Comparison of ENCODE assay signal across 27 mouse cellular contexts in genomic region chr3:124113995-124114394, GRCm38 (mm10).
DNase-seq lines count a peak whose midpoint lies in the region; ATAC-seq lines count a peak whose summit lies in the region.
"Had no signal": no experiment of that assay in that cellular context is flagged by ENCODE, and none has a peak within 500 bp of the region (broad histone marks: within the 10 kb centered on the region; RNA-seq: fewer than 3 reads in every experiment).

No protein-coding gene starts in this region.

- DNase-seq in forebrain, embryonic 14.5 days (ENCODE audit: low spot score), result peak; percentile 4
- no peak for DNase-seq in forebrain, embryonic 11.5 days (ENCODE audit: low spot score)
- DNase-seq in midbrain, embryonic 11.5 days (ENCODE audit: low spot score, missing footprints), result no peak
- no peak for DNase-seq in midbrain, embryonic 10.5 days (ENCODE audit: low spot score)
- no peak for DNase-seq in gastrocnemius, adult 18-20 months (ENCODE audit: low spot score)
- DNase-seq in layer of hippocampus, adult 9-11 months, result no peak
- DNase-seq: adrenal gland, postnatal 14 days; cerebellum, adult 11 months; cerebellum, adult 9-11 months; heart, postnatal 36 days; kidney, adult 8-10 months; kidney, postnatal 10 days; layer of hippocampus, postnatal 36 days; left cerebral cortex, postnatal 4 days; lung, embryonic 14.5 days; thymus, adult 2 months; thymus, postnatal 4 days had no signal

- no peaks in the 10 kb centered on the region for H3K4me1 ChIP-seq in forebrain, embryonic 14.5 days (ENCODE audit: control insufficient read depth, insufficient read depth, low read length)
- H3K4me1 ChIP-seq in forebrain, embryonic 11.5 days (replicated peaks; ENCODE audit: control insufficient read depth, insufficient read depth, low read length), result no peaks in the 10 kb centered on the region
- H3K4me1 ChIP-seq in midbrain, embryonic 11.5 days (ENCODE audit: control insufficient read depth, insufficient read depth, low read length), result no peaks in the 10 kb centered on the region
- H3K4me1 ChIP-seq in midbrain, embryonic 10.5 days, result no peaks in the 10 kb centered on the region
- H3K4me1 ChIP-seq in midbrain, embryonic 13.5 days (replicated peaks), result no peaks in the 10 kb centered on the region
- H3K4me1 ChIP-seq: embryonic facial prominence, embryonic 15.5 days; heart, embryonic 15.5 days; hindbrain, embryonic 13.5 days; limb, embryonic 15.5 days; megakaryocyte, embryonic 14.5 days; neural tube, embryonic 13.5 days; stomach, embryonic 15.5 days had no signal

- WGBS in forebrain, embryonic 14.5 days, result 70% methylated on average over 1 of the region's 1 CpGs
- 61% methylated on average over 1 of the region's 1 CpGs for WGBS in forebrain, embryonic 11.5 days
- 70% methylated on average over 1 of the region's 1 CpGs for WGBS in midbrain, embryonic 11.5 days
- WGBS in midbrain, embryonic 10.5 days, result 84% methylated on average over 1 of the region's 1 CpGs
- 65% methylated on average over 1 of the region's 1 CpGs for WGBS in midbrain, embryonic 13.5 days

- no peaks in the 10 kb centered on the region for H3K9me3 ChIP-seq in forebrain, embryonic 14.5 days (replicated peaks; ENCODE audit: control insufficient read depth, low read length)
- no peaks in the 10 kb centered on the region for H3K9me3 ChIP-seq in forebrain, embryonic 11.5 days (ENCODE audit: control insufficient read depth, low read length)
- H3K9me3 ChIP-seq in midbrain, embryonic 11.5 days (ENCODE audit: control insufficient read depth, low read length), result no peaks in the 10 kb centered on the region
- no peaks in the 10 kb centered on the region for H3K9me3 ChIP-seq in midbrain, embryonic 10.5 days (replicated peaks)
- H3K9me3 ChIP-seq in midbrain, embryonic 13.5 days, result no peaks in the 10 kb centered on the region
- H3K9me3 ChIP-seq: embryonic facial prominence, embryonic 15.5 days; heart, embryonic 15.5 days; hindbrain, embryonic 13.5 days; limb, embryonic 15.5 days; neural tube, embryonic 13.5 days; stomach, embryonic 15.5 days had no signal

- no peaks in the 10 kb centered on the region for H3K27me3 ChIP-seq in forebrain, embryonic 14.5 days (replicated peaks; ENCODE audit: control insufficient read depth, insufficient read depth, low read length)
- no peaks in the 10 kb centered on the region for H3K27me3 ChIP-seq in forebrain, embryonic 11.5 days (ENCODE audit: control insufficient read depth, insufficient read depth, low read length)
- no peaks in the 10 kb centered on the region for H3K27me3 ChIP-seq in midbrain, embryonic 11.5 days (ENCODE audit: control insufficient read depth, insufficient read depth, low read length)
- no peaks in the 10 kb centered on the region for H3K27me3 ChIP-seq in midbrain, embryonic 10.5 days (ENCODE audit: low read depth, poor library complexity, severe bottlenecking)
- H3K27me3 ChIP-seq in midbrain, embryonic 13.5 days, result no peaks in the 10 kb centered on the region
- H3K27me3 ChIP-seq: embryonic facial prominence, embryonic 15.5 days; heart, embryonic 15.5 days; hindbrain, embryonic 13.5 days; limb, embryonic 15.5 days; megakaryocyte, embryonic 14.5 days; neural tube, embryonic 13.5 days; stomach, embryonic 15.5 days had no signal

- H3K4me3 ChIP-seq in forebrain, embryonic 14.5 days (ENCODE audit: low read depth, low read length), result no peak overlapping the region
- H3K4me3 ChIP-seq in forebrain, embryonic 11.5 days (ENCODE audit: low read depth, low read length), result no peak overlapping the region
- H3K4me3 ChIP-seq in midbrain, embryonic 11.5 days (ENCODE audit: low read depth, low read length), result no peak overlapping the region
- no peak overlapping the region for H3K4me3 ChIP-seq in midbrain, embryonic 10.5 days
- no peak overlapping the region for H3K4me3 ChIP-seq in midbrain, embryonic 13.5 days (replicated peaks)
- H3K4me3 ChIP-seq: embryonic facial prominence, embryonic 15.5 days; heart, embryonic 15.5 days; hindbrain, embryonic 13.5 days; limb, embryonic 15.5 days; megakaryocyte, embryonic 14.5 days; neural tube, embryonic 13.5 days; stomach, embryonic 15.5 days had no signal

- H3K36me3 ChIP-seq in forebrain, embryonic 14.5 days (ENCODE audit: control insufficient read depth, insufficient read depth, low read length), result no peaks in the 10 kb centered on the region
- H3K36me3 ChIP-seq in forebrain, embryonic 11.5 days (ENCODE audit: control insufficient read depth, insufficient read depth, low read length), result no peaks in the 10 kb centered on the region
- H3K36me3 ChIP-seq in midbrain, embryonic 11.5 days (ENCODE audit: control insufficient read depth, insufficient read depth, low read length), result no peaks in the 10 kb centered on the region
- H3K36me3 ChIP-seq in midbrain, embryonic 10.5 days, result no peaks in the 10 kb centered on the region
- no peaks in the 10 kb centered on the region for H3K36me3 ChIP-seq in midbrain, embryonic 13.5 days
- H3K36me3 ChIP-seq: embryonic facial prominence, embryonic 15.5 days; heart, embryonic 15.5 days; hindbrain, embryonic 13.5 days; limb, embryonic 15.5 days; neural tube, embryonic 13.5 days; stomach, embryonic 15.5 days had no signal

- ATAC-seq in forebrain, embryonic 14.5 days, result no peak
- no peak for ATAC-seq in forebrain, embryonic 11.5 days (replicated peaks; ENCODE audit: low FRiP score)
- peak; percentile 50; the same call in 1 of the 2 replicates for ATAC-seq in midbrain, embryonic 11.5 days (ENCODE audit: low FRiP score)
- ATAC-seq in midbrain, embryonic 13.5 days, result 0 out of 2 replicates have a peak, but pooled peaks have one; percentile 45
- ATAC-seq: inflammation-experienced regulatory T-cells, adult 6 months had no signal

- no peak overlapping the region for H3K4me2 ChIP-seq in forebrain, embryonic 14.5 days (ENCODE audit: low read length)
- no peak overlapping the region for H3K4me2 ChIP-seq in forebrain, embryonic 11.5 days (ENCODE audit: low read depth, low read length, severe bottlenecking)
- H3K4me2 ChIP-seq in midbrain, embryonic 11.5 days, result no peak overlapping the region
- no peak overlapping the region for H3K4me2 ChIP-seq in midbrain, embryonic 13.5 days (replicated peaks)
- H3K4me2 ChIP-seq: embryonic facial prominence, embryonic 15.5 days; heart, embryonic 15.5 days; hindbrain, embryonic 13.5 days; limb, embryonic 15.5 days; lung, embryonic 14.5 days; neural tube, embryonic 13.5 days; stomach, embryonic 15.5 days had no signal

- H3K27ac ChIP-seq in forebrain, embryonic 14.5 days (ENCODE audit: low read depth, low read length), result no peak overlapping the region
- no peak overlapping the region for H3K27ac ChIP-seq in forebrain, embryonic 11.5 days (ENCODE audit: low read depth, low read length)
- no peak overlapping the region for H3K27ac ChIP-seq in midbrain, embryonic 11.5 days (ENCODE audit: low read depth, low read length)
- no peak overlapping the region for H3K27ac ChIP-seq in midbrain, embryonic 10.5 days (replicated peaks)
- H3K27ac ChIP-seq in midbrain, embryonic 13.5 days, result no peak overlapping the region
- H3K27ac ChIP-seq: embryonic facial prominence, embryonic 15.5 days; heart, embryonic 15.5 days; hindbrain, embryonic 13.5 days; limb, embryonic 15.5 days; liver, embryonic 14.5 days; neural tube, embryonic 13.5 days; stomach, embryonic 15.5 days had no signal

- H3K9ac ChIP-seq in forebrain, embryonic 14.5 days (ENCODE audit: low read length), result no peak overlapping the region
- H3K9ac ChIP-seq in forebrain, embryonic 11.5 days (ENCODE audit: low read length), result no peak overlapping the region
- no peak overlapping the region for H3K9ac ChIP-seq in midbrain, embryonic 11.5 days (ENCODE audit: low read length)
- no peak overlapping the region for H3K9ac ChIP-seq in midbrain, embryonic 13.5 days (replicated peaks)
- H3K9ac ChIP-seq: embryonic facial prominence, embryonic 15.5 days; heart, embryonic 15.5 days; hindbrain, embryonic 13.5 days; limb, embryonic 15.5 days; liver, embryonic 14.5 days; lung, embryonic 14.5 days; neural tube, embryonic 13.5 days; stomach, embryonic 15.5 days had no signal

Comparison
In these comparisons a context has a peak if more than half of its experiments do, and no peak if none do; other contexts are left out.
1. ATAC-seq: peak in midbrain, embryonic 11.5 days (single experiment) and midbrain, embryonic 13.5 days (single experiment); none in forebrain, embryonic 14.5 days (single experiment) and forebrain, embryonic 11.5 days (single experiment).